Mouse (Mus musculus): ENCODE data around the gene Prdx5.

DNA sequence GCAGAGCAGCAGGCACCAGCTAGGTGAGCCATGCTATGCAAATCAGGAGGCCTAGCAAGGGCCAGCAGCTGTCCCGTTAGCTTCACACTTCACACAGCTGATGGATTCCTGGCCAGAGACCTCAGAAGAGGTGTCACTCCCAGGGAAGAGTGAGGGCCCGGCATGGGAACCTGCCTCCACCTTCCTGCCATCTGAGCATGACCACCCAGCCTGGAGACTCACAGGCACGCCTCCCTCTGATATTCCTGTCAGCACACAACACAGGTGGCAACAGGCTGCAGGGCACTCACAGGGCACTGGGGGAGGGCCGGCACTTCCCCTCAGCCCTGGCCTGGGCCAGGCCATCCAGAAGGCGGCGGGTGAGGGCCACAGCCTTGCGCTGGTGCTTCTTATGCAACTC lies 45.5 kb upstream of the Prdx5 start:
- no peak for TF ChIP-seq CTCF (IDR thresholded peaks at IDR 0.05; ENCODE audit: insufficient read depth, low read length)
- no peak for TF ChIP-seq POLR2A (IDR thresholded peaks at IDR 0.05; ENCODE audit: borderline replicate concordance, extremely low read depth, low read depth, low read length)
